Mouse (Mus musculus) heart, adult 2 months (tissue): ENCODE measurements around the gene Mex3a.

Experiments used
- CTCF ChIP-seq: fragments of 200-600 bp; IDR thresholded peaks from 2 replicates; pipeline ENCODE4 v1.8.1; 2022; ENCODE audit warnings: antibody characterized with exemption, mild to moderate bottlenecking, moderate library complexity
- POLR2A ChIP-seq: fragments of 200-500 bp; IDR thresholded peaks from 2 replicates; pipeline ENCODE4 v1.6.1; 2011; ENCODE audit warnings: mild to moderate bottlenecking, low read depth, low read length, control low read depth; ENCODE audit not compliant: insufficient read depth

DNA sequence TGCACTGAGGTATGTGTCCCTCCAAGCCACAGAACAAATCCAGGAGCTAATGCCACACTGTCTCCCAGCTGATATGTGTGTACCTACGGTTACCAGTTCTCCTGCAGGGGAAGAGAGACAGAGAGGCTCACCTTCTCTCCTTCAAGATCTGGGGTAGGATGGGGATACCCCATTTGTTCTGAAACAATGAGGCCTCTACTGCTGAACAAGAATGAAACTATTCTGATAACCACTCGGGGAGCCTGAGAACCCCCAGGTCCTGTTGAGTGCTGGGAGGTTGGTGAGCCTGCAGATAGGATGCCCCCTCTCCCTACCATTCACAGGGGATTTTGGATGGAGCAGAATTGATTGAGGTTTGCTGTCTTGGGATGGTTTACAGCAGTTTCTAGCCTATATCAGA lies 12.1 kb upstream of the Mex3a start:
- no peak for TF ChIP-seq CTCF
- TF ChIP-seq POLR2A, result no peak
